Comparison of ENCODE assay signal across 9 mouse cellular contexts in genomic region chr1:72578806-72579205, GRCm38 (mm10). TPM values are rescaled to one million over a fixed set of nuclear protein-coding genes. Genes with fewer than 3 reads are reported as not detected.
DNase-seq lines count a peak whose midpoint lies in the region; ATAC-seq lines count a peak whose summit lies in the region.
"Had no signal": no experiment of that assay in that cellular context is flagged by ENCODE, and none has a peak within 500 bp of the region (broad histone marks: within the 10 kb centered on the region; RNA-seq: fewer than 3 reads in every experiment).

No protein-coding gene starts in this region.

- peaks cover 26% of the 10 kb centered on the region for H3K4me1 ChIP-seq in forebrain, embryonic 15.5 days
- H3K4me1 ChIP-seq in midbrain, embryonic 14.5 days (ENCODE audit: control insufficient read depth, insufficient read depth, low read length), result peaks cover 20% of the 10 kb centered on the region

- H3K4me2 ChIP-seq in forebrain, embryonic 15.5 days (replicated peaks), result peak overlapping the region; percentile 16
- H3K4me2 ChIP-seq in midbrain, embryonic 14.5 days (ENCODE audit: low read length), result no peak overlapping the region

- no peak overlapping the region for H3K27ac ChIP-seq in forebrain, embryonic 15.5 days (replicated peaks)
- no peak overlapping the region for H3K27ac ChIP-seq in midbrain, embryonic 14.5 days (replicated peaks; ENCODE audit: low read depth, low read length)

- H3K4me3 ChIP-seq in forebrain, embryonic 15.5 days, result peak overlapping the region; percentile 13
- H3K4me3 ChIP-seq in midbrain, embryonic 14.5 days (replicated peaks; ENCODE audit: low read depth, low read length), result no peak overlapping the region

- H3K36me3 ChIP-seq in forebrain, embryonic 15.5 days, result no peaks in the 10 kb centered on the region
- H3K36me3 ChIP-seq in midbrain, embryonic 14.5 days (ENCODE audit: control insufficient read depth, insufficient read depth, low read length), result no peaks in the 10 kb centered on the region

- DNase-seq in left cerebral cortex, adult 18-20 months (ENCODE audit: low spot score in 2 of 2), result peak; percentile 19 to 30
- DNase-seq in left cerebral cortex, adult 9 months (ENCODE audit: low spot score in 2 of 2), result no peak
- peak; percentile 41 for DNase-seq in NIH3T3 (ENCODE audit: low read depth)
- peak; percentile 69 for DNase-seq in midbrain, embryonic 14.5 days
- no peak for DNase-seq in lung, postnatal 10 days
- DNase-seq in cerebellum, postnatal 4 days (ENCODE audit: low spot score in 2 of 2), result no peak
- no peak for DNase-seq in urinary bladder, postnatal 10 days (ENCODE audit: low spot score)

- no peaks in the 10 kb centered on the region for H3K9me3 ChIP-seq in forebrain, embryonic 15.5 days
- no peaks in the 10 kb centered on the region for H3K9me3 ChIP-seq in midbrain, embryonic 14.5 days (ENCODE audit: control insufficient read depth, low read length)

- ATAC-seq in forebrain, embryonic 15.5 days (replicated peaks), result no peak
- no peak for ATAC-seq in midbrain, embryonic 14.5 days (ENCODE audit: low FRiP score, low TSS enrichment)

- 20% methylated on average over 4 of the region's 4 CpGs for WGBS in forebrain, embryonic 15.5 days
- WGBS in midbrain, embryonic 14.5 days, result 33% methylated on average over 4 of the region's 4 CpGs

- no peak overlapping the region for H3K9ac ChIP-seq in forebrain, embryonic 15.5 days (replicated peaks)
- H3K9ac ChIP-seq in midbrain, embryonic 14.5 days (replicated peaks; ENCODE audit: low read length), result no peak overlapping the region

- no peaks in the 10 kb centered on the region for H3K27me3 ChIP-seq in forebrain, embryonic 15.5 days
- H3K27me3 ChIP-seq in midbrain, embryonic 14.5 days (ENCODE audit: control insufficient read depth, insufficient read depth, low read length), result no peaks in the 10 kb centered on the region; the same call in 1 of the 2 replicates

RNA-seq across cellular contexts. Expression of gene Smarcal1, which starts 4.2 kb away (rescaled TPM):
- total RNA-seq in left cerebral cortex, adult 18-20 months (2021), result 10 to 100 TPM; 67.8 to 71.2 TPM
- 26.9 and 28.2 TPM in 2 replicates for polyA plus RNA-seq in forebrain, embryonic 15.5 days (2015; fragmentation: Nextera tagmentation; extraction: Ambion mirVana)
- 25.1 and 35.9 TPM in 2 replicates for polyA plus RNA-seq in midbrain, embryonic 14.5 days (2014; fragmentation: Nextera tagmentation; extraction: Ambion mirVana)

RNA-seq across cellular contexts. Expression of gene March4, which starts 42.1 kb away (rescaled TPM):
- total RNA-seq in left cerebral cortex, adult 18-20 months (2021), result 10 to 100 TPM; 18.2 to 18.3 TPM
- 5.2 and 5.3 TPM in 2 replicates for polyA plus RNA-seq in forebrain, embryonic 15.5 days (2015; fragmentation: Nextera tagmentation; extraction: Ambion mirVana)
- 5.2 and 5.7 TPM in 2 replicates for polyA plus RNA-seq in midbrain, embryonic 14.5 days (2014; fragmentation: Nextera tagmentation; extraction: Ambion mirVana)
- total RNA-seq: hematopoietic stem cell, adult 5-6 weeks had no signal

Comparison
In these comparisons a context has a peak if more than half of its experiments do, and no peak if none do; other contexts are left out.
1. DNase-seq: peak in left cerebral cortex, adult 18-20 months (2 of 2), NIH3T3 (single experiment) and midbrain, embryonic 14.5 days (single experiment); none in left cerebral cortex, adult 9 months (0 of 2), lung, postnatal 10 days (single experiment), cerebellum, postnatal 4 days (0 of 2) and urinary bladder, postnatal 10 days (single experiment).